Mouse (Mus musculus) heart, postnatal 25 days (tissue): ENCODE results near the gene Rmnd5b. TPM values are rescaled to one million over a fixed set of nuclear protein-coding genes. Genes with fewer than 3 reads are reported as not detected.

Experiments
- DNase-seq: peaks from one replicate; pipeline ENCODE4 v3.0.0; 2022; ENCODE audit warnings: low spot score
- intact Hi-C: fragments of 180-260 bp; cut with DNase I; formaldehyde crosslinking; loops from one replicate; pipeline ENCODE4 v1.15.1; 2025
- total RNA-seq, 2 experiments: library from RNA; stranded (reverse); gene quantifications; 2 replicates each; pipeline ENCODE4 v1.2.3; 2021

The Rmnd5b gene
- total RNA-seq, 2 experiments from 2014 or later: 14.1 to 17.2 TPM

GRCm38 (mm10) chr11:51605602-51606446, 29.9 kb downstream of the Rmnd5b start:
- intact Hi-C loops: no loop called here
- peak; percentile 83 for DNase-seq

- intact Hi-C loops: no loop called here
- no peak for DNase-seq
Measured at GRCm38 (mm10) chr11:51602253-51602652, 33.4 kb downstream of the Rmnd5b start.

- intact Hi-C loops: loop anchor here (10.0 kb wide), 1 partner anchor 507 kb away; no protein-coding TSS in a partner anchor
- no peak for DNase-seq
Measured at GRCm38 (mm10) chr11:51597553-51597952, 38.1 kb downstream of the Rmnd5b start.

- DNase-seq: no peak
Measured at GRCm38 (mm10) chr11:51595459-51596083, 40.1 kb downstream of the Rmnd5b start.

GRCm38 (mm10) chr11:51594715-51595350, 40.9 kb downstream of the Rmnd5b start:
- DNase-seq: no peak
- intact Hi-C loops: loop anchor here (10.0 kb wide), 1 partner anchor 510 kb away; no protein-coding TSS in a partner anchor

More at GRCm38 (mm10) chr11:51595459-51596083, 40.1 kb downstream of the Rmnd5b start:
- intact Hi-C loops: loop anchor here (10.0 kb wide), 1 partner anchor 509 kb away; no protein-coding TSS in a partner anchor

DNA sequence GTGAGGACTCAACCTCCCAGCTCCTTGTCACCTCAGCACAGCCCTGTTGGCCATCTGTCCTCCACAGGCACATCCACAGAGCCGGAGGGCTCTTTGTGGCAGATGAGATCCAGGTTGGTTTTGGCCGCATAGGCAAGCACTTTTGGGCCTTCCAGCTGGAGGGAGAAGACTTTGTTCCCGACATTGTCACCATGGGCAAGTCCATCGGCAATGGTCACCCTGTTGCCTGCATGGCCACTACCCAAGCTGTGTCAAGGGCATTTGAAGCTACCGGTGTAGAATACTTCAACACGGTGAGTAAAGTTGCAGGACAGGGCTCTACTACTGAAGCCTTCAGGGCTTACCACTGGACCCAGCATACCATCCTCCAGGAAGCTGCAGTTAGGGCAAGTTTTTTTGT, 41.8 kb downstream of the Rmnd5b start:
- intact Hi-C loops: loop anchor here (10.0 kb wide), 1 partner anchor 511 kb away; no protein-coding TSS in a partner anchor

DNA sequence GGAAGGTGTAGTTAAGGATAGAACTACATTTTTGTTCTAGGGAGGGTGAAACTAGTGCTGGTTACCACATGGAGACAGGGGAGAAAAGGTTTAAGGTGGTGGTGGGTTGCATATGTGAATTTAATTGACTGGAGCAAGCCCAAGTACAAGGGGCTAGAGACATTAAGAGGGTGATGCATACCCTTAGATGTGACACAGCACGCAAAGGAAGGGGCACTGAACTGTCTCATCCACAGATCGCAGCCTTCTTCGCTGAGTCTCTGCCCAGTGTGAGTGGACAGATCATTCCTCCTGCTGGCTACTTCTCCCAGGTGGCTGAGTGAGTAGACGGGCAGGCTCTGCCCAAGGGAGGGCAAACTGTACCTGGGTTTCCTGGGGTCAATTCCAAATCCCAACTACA, 42.3 kb downstream of the Rmnd5b start:
- intact Hi-C loops: loop anchor here (10.0 kb wide), 1 partner anchor 511 kb away; no protein-coding TSS in a partner anchor
- no peak for DNase-seq

More for the DNA sequence above, 41.8 kb downstream of the Rmnd5b start:
- DNase-seq: no peak

DNA sequence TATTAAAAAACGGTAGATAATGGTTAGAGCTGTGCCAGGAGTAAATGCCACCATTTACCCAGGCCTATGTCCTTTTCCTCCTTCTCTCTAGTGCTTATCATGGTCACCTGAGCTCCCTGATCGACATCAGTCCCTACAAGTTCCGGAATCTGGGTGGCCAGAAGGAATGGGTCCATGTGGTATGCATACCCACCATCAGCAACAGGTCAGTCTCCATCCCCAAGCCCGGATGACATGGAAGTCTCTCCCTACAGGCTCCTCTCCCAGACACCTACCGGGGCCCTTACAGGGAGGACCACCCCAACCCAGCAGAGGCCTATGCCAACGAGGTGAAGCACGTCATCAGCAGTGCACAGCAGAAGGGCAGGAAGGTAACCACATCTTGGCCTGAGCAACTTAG, 43.8 kb downstream of the Rmnd5b start:
- DNase-seq: no peak
- intact Hi-C loops: loop anchor here (10.0 kb wide), 1 partner anchor 513 kb away; no protein-coding TSS in a partner anchor

DNA sequence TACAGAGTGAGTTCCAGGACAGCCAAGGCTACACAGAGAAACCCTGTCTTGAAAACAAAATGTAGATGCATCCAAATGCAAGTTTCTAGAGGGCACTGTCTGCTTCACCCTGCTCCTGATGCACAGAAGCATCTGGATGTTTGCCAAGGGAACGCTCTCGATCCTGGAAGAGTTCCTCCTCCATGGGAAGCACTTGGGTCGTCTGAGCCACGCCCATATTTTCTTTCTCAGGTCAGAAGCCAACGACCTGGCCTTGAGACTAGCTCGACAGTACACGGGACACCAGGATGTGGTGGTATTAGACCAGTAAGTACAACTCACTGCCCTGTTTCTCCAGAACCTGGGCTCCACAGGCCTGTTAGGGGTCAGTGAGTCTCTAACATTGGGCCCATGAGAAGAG, 44.5 kb downstream of the Rmnd5b start:
- DNase-seq: no peak
- intact Hi-C loops: loop anchor here (10.0 kb wide), 1 partner anchor 514 kb away; no protein-coding TSS in a partner anchor

GRCm38 (mm10) chr11:51590002-51590401, 45.7 kb downstream of the Rmnd5b start:
- intact Hi-C loops: loop anchor here (10.0 kb wide), 1 partner anchor 515 kb away; no protein-coding TSS in a partner anchor
- no peak for DNase-seq

GRCm38 (mm10) chr11:51588833-51589232, 46.9 kb downstream of the Rmnd5b start:
- no peak for DNase-seq
- intact Hi-C loops: no loop called here

- no peak for DNase-seq
- intact Hi-C loops: no loop called here
Measured at GRCm38 (mm10) chr11:51587059-51587458, 48.6 kb downstream of the Rmnd5b start.

DNA sequence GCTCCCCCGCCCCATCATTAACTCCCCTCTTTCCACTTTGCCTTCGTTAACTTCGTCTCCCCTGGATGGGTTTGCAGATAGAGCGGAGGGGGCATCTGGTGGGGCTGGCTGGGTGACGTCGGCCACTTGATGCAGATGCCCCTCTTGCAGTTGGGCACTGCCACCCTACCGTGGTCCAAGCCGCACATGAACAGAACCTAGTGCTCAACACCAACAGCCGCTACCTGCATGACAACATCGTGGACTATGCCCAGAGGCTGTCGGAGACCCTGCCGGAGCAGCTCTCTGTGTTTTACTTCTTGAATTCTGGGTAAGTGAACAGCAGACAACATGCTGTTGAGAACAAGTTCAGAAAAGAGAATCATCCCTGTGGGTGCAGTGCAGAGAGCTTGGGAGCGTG, 49.3 kb downstream of the Rmnd5b start:
- intact Hi-C loops: no loop called here

GRCm38 (mm10) chr11:51585608-51586252, 50.0 kb downstream of the Rmnd5b start:
- DNase-seq: no peak
- intact Hi-C loops: no loop called here

More for the DNA sequence above, 49.3 kb downstream of the Rmnd5b start:
- no peak for DNase-seq

GRCm38 (mm10) chr11:51584431-51585248, 51.1 kb downstream of the Rmnd5b start, which contains the start of gene Phykpl:
Gene Phykpl, plus strand, starts transcription at chr11:51584757.
- DNase-seq: peak; percentile 97
- intact Hi-C loops: loop anchor here (5.0 kb wide), 1 partner anchor 47 kb away; no protein-coding TSS in a partner anchor

- no peak for DNase-seq
- intact Hi-C loops: loop anchor here (5.0 kb wide), 1 partner anchor 47 kb away; no protein-coding TSS in a partner anchor
Measured at GRCm38 (mm10) chr11:51584057-51584430, 51.7 kb downstream of the Rmnd5b start.

GRCm38 (mm10) chr11:51582713-51583112, 53.0 kb downstream of the Rmnd5b start:
- no peak for DNase-seq
- intact Hi-C loops: loop anchor here (5.0 kb wide), 1 partner anchor 45 kb away; no protein-coding TSS in a partner anchor

DNA sequence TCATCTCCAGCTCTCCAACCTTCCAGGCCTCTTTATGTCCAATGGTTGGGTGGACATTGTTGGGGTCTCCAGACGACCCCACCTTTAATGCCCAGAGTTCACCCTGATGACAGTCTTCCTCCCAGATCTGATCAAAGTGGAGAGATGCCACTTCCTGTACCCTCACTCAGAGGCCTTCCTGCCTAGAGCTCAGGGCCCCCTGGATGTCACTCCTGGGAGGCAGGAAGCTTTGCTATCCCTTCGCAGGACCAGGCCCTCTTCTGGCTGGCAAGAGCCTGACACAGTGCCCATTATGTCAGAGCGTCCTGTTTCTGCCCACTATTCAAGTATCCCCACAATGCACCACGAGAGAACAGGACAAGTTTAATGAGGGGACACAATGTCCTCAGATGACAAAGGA, 56.7 kb downstream of the Rmnd5b start:
- intact Hi-C loops: no loop called here

GRCm38 (mm10) chr11:51577587-51577986, 58.1 kb downstream of the Rmnd5b start:
- intact Hi-C loops: no loop called here
- no peak for DNase-seq

More for the DNA sequence above, 56.7 kb downstream of the Rmnd5b start:
- no peak for DNase-seq
